Mouse (Mus musculus) kidney, adult 18-20 months (tissue): ENCODE results near the gene Gm10974.

ENCODE experiments used
- DNase-seq: peaks from one replicate; pipeline ENCODE4 v3.0.0; 2021

Gm10974 gene

DNA sequence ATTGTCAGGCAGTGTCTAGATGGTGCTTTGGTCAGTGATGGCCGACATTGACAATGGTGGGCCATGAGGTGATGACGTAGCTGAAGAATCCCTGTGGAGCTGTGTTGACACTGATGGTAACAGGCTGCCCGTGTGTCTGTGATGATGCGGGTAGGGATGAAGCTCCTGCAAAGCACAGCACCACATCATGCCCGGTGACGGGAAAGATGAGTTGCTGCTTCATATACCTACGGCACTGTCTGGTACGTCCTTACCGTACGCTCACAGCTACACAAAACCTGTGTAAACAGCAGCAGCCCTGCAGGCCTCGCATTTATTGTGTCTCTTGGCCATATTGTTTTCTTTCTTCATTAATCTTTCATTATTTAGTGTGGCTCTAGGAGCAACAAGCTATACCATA is 1.2 kb upstream of the Gm10974 start:
- no peak for DNase-seq

DNA sequence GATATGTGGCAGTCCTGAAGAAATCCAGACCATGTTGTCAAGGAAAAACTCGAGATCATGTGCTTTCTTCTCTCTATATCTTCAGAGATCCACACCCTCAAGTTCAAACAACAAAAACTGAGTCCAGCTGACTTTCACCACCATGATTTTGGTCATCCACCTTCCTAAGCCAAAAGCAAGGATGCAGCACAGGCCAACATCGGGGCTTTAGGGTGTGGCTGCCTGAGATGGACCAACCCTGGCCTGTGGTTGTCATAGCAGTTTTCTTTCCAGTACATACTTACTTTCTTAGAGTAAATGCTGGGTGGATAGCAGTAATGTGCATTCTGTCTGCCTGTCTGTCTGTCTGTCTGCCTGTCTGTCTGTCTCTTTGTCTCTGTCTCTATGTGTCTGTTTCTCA is 294 bp upstream of the Gm10974 start:
- no peak for DNase-seq

GRCm38 (mm10) chr7:66369071-66369933 is 3.6 kb downstream of the Gm10974 start:
- DNase-seq: no peak

- DNase-seq: no peak
Measured at GRCm38 (mm10) chr7:66369934-66370445, 4.3 kb downstream of the Gm10974 start.

GRCm38 (mm10) chr7:66370970-66371369 is 5.3 kb downstream of the Gm10974 start:
- DNase-seq: no peak

DNA sequence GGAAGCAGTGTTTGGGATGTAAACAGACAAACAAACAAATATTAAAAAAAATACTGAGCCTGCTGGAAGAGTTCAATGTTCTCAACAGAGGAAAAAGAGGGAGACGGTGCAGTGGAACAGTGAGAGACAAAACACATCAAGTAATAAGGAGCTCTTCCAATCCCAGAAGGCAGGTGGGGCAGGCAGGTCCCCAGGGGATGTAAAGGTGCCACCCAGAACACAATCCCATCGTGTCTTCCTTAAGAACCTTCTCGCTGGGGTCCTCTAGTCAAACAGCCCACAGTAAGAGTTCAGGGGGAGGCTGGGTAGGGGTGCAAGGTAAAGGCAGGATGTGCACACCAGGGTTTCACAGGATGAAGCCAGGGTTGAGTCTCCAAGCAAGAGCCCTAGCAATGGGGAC is 7.7 kb downstream of the Gm10974 start:
- no peak for DNase-seq

DNA sequence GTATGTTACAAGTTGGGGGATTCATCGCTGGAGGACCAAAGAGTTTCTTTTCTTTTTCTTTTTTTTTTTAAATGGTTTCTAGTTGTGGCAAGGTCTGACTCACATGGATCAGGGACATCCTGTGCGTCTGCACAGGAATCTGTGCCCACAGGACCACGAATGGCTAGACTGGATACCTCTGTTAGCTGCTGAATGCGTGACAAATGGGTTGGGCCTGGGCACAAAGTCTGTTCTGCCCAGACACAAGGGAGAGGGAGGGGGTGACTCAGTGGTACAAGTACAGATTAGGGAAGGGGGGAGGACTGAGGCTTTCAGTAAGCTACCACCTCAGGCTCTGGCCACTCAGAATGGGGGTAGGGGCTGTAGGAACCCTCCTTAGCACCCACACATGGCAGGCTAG is 10.0 kb downstream of the Gm10974 start:
- no peak for DNase-seq

- DNase-seq: no peak
Measured at GRCm38 (mm10) chr7:66376560-66376959, 10.9 kb downstream of the Gm10974 start.

- DNase-seq: no peak
Measured at GRCm38 (mm10) chr7:66384213-66384612, 18.5 kb downstream of the Gm10974 start.

DNA sequence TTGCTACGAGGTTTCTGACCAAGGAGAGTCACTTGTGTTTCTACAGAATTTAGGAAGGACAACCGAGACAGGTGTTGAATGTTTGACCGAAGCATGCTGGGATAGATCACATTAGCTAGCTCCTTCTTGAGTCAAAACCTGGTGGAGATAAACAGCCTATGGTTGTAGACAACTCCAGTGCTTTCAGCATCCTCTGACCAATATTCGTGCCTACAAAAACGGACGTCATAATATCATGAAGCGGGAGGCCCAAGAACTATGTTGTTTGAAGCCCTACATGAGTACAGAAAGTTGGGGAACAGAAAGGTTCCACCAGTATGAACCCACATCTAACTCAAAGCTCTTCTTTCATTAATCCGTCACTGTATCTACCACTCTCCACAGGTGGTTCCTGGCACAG is 19.2 kb downstream of the Gm10974 start:
- no peak for DNase-seq

DNA sequence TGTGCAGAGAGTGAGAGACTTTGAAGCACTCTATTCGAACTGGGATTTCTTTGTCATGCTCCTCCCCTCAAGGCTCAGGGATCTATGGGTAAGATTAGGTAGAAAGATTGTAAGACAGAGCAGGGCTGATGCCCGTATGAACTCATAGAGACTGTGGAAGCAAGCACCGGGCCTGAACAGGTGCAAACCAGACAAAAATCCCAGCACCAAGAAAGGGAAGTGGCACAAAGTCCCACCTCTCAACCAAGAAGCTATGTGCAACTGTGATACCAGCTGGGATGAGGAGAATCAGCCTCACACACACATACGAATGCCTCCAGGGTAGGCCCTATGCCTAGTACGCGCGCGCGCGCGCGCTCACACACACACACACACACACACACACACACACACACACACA is 20.1 kb downstream of the Gm10974 start:
- no peak for DNase-seq

DNA sequence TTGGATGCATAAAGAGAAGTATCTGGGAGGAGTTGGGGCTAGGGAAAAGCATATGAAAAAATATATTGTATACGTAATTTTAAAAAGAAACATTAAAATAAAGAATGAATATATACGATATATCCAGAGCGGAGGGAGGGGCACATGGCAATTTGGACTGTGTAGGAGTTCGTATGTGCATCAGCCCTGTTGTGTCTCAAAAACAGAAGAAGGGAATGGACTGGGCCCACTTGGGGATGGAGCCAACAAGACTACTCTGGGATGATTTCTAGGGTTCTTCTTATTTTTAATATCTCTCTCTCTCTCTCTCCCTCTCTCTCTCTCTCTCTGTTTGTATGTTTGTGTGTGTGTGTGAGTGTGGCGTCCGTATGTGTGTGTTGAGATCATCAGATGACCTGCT is 20.7 kb downstream of the Gm10974 start:
- DNase-seq: no peak

- no peak for DNase-seq
Measured at GRCm38 (mm10) chr7:66387419-66387812, 21.7 kb downstream of the Gm10974 start.

DNA sequence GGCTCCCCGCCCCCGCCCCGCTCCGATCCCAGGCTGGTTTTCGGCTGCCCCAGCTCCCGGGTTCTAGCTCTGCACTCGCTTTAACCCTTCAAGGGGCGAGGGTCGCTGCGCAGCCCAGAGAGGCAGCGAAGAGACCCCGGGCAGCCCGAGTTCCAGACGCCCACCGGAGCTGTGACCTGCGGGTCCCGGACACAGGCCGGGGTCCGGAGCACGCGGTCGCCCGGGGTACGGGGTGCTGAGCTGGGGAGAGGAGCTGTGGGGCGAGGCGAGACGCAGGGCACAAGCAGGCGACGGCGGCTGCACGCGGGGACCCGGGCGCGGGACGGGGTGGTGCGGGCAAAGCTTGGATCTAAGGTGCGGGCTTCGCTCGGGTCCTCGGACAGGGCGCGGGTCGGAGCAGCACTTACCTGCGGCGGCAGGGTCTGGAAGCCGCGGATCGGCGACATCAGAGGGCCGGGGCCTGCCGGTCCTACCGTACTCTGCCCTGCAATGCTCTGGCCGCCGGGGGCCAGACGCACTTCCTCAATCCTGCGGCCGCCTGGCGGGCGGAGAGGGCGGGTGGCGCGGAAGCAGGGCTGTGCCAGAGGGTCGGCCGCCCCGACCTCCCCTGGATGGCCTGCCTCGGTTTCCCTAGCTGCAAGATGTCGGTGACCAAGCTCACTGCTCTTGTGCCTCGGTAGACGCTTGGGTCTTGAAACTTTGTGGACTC is 22.3 kb downstream of the Gm10974 start, which contains the start of gene Lrrk1:
Lrrk1 (minus strand) TSS at position 538 of the 709 bp plus-strand sequence.
- DNase-seq: peak; percentile 78

DNA sequence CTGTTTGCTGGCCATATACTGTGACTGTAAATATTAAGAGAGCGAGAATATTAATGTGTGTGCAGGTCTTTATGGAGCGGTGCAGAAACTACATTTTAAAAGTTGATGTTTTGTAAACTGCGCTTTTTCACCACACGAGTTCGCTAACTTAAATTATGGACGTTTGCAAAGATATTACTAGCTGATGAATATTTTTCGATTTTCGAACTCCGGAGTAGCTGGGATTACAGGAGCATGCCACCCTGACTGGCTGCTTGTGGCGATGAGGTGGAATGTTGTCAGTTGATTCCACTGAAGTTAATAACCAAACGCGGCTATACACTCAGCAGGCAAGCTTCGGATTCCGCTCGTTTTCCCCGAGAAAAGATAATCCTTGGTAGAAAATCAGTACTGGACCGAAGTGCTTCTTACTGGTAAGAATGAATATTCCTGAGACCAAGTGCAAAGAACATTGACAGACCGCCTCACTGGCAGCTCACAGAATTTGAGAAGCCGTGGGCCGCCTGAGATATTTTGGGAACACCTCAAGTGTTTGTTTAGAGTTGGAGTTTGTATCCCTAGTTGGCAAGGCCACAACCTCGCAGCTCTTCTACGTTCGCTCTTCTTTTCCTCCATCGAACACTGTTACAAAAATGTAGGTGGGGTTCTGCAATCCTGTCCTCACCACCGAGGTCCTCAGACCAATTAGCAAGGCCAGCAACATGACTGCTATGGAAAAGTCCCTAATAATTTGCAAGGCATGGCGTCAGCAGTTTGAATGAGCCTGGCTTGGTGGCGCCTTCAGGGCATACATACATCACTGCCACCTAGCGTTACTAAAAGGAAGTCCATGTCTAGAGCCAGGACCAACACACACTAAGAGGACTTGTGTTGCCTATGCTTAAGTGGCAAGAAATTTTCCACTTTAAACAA is 23.2 kb downstream of the Gm10974 start:
- peak; percentile 79 for DNase-seq

GRCm38 (mm10) chr7:66397288-66397687 is 31.6 kb downstream of the Gm10974 start:
- DNase-seq: no peak

GRCm38 (mm10) chr7:66401605-66402004 is 35.9 kb downstream of the Gm10974 start:
- no peak for DNase-seq

DNA sequence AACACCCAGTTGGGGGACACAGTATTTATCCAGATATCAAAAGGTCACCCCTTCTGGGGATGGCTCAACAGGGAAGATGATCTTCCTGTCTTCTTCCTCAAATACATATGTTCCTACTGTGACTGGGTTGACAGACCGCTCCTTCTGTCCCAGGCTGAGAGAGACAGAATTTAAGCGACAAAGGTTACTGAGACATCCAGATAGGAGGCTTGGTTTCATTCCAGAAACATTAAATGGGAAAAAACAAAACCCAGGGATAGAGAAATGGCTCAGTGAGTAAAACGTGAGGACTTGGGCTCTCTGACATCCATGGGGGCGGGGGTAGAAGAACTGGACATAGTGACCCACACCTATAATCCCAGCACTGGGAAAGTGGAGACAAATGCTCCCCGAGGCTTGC is 37.2 kb downstream of the Gm10974 start:
- no peak for DNase-seq

- DNase-seq: no peak
Measured at GRCm38 (mm10) chr7:66404141-66404540, 38.4 kb downstream of the Gm10974 start.

DNA sequence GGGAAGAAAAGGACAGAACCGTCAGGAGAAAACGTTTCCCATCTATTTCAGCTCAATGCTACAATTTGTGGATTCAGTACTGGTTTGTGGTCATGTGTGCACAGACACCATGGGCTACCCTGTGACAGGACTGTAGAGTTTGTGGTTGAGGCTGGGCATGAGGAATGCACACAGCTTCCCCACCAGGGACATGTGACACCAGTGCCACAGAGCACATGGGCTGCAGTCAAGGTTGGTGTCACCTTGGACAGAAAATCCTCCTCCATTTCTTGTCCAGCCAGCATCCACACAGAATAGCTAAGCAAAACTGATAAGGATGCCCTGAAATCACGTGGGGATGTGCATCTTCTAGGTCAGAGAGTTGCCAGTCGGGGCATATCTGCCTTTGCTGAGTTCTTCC is 39.1 kb downstream of the Gm10974 start:
- no peak for DNase-seq

- no peak for DNase-seq
Measured at GRCm38 (mm10) chr7:66405541-66405940, 39.8 kb downstream of the Gm10974 start.

DNA sequence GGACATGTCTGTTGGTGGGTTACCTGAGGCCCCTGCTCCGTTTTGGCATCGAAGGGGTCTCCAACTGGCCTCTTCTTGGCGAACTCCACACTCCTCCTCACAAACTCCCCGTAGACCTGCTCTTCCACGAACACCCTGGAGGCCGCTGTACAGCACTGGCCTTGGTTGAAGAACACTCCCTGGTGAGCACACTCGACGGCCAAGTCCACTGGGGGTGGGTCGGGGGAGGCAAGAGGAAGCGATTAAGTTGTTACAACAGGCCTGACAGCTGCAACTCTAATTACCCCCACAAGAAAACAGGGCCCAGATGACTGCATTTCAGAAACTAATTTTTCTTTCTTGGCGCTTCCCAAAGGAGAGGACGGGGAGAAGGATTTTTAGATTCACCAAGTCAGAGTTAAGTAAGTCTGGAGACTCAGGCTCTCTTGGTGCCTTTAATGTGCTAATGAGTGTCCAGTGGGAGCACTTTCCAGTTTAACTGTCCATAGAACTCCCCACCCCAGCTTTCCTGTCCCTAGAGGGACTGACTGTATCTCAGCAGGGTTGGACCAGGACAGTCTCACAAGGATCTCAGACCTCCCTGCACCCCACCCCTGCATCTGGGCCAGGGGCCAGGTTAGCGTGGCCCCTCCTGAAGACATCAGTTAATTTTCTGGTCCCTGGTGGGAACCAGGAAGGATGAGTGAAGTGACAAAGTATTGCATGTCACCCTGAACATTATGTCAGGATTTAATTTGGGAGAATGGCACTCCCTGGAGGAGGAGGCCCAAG is 40.4 kb downstream of the Gm10974 start:
- no peak for DNase-seq
